Mouse (Mus musculus) brain, embryonic 14.5 days (tissue): ENCODE data around the gene 1700093K21Rik.

Experiments used
- CTCF ChIP-seq: fragments of 200-500 bp; IDR thresholded peaks from 2 replicates; pipeline ENCODE4 v1.5.1; 2012; ENCODE audit warnings: inconsistent platforms, mild to moderate bottlenecking, moderate library complexity, borderline replicate concordance; ENCODE audit not compliant: insufficient read depth, insufficient read length; ENCODE audit errors: extremely low read depth
- POLR2A ChIP-seq: fragments of 200-500 bp; IDR thresholded peaks from 2 replicates; pipeline ENCODE4 v1.6.1; 2012; ENCODE audit warnings: mild to moderate bottlenecking, inconsistent platforms, borderline replicate concordance; ENCODE audit not compliant: poor library complexity, insufficient read depth, insufficient read length, severe bottlenecking; ENCODE audit errors: extremely low read depth

DNA sequence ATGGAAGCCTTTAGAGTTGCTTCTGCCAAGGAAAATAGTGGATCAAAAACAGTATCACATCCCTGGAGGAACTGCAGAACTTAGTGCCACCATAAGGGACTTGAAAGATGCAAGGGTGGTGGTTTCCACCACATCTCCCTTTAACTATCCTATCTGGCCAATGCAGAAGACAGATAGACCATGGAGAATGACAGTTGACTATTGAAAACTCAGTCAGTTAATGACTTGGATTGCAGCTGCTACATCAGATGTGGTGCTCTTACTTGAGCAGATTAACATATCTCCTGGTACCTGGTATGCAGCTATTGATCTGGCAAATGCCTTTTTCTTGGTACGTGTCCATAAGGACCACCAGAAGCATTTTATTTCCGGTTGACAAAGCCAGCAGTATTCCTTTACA is 16.5 kb upstream of the 1700093K21Rik start:
- TF ChIP-seq POLR2A (no peak), CTCF (no peak)
